Mouse (Mus musculus) midbrain, embryonic 16.5 days (tissue): ENCODE measurements around the gene Carhsp1. TPM values are rescaled to one million over a fixed set of nuclear protein-coding genes. Genes with fewer than 3 reads are reported as not detected.

Experiments used
- ATAC-seq: fragments of 200-750 bp; cut with Nextera tagmentation; 2 replicates; pipeline ENCODE4 v1.8.0; 2017; ENCODE audit warnings: moderate TSS enrichment
- H3K27ac ChIP-seq: fragments of 300-500 bp; sonication (generic); 2 replicates; pipeline ENCODE4 v1.5.1; 2014; ENCODE audit warnings: mild to moderate bottlenecking, low read length, mixed read lengths
- H3K27me3 ChIP-seq: fragments of 300-500 bp; sonication (generic); 2 replicates; pipeline ENCODE4 v1.6.1; 2014; ENCODE audit warnings: low read depth, low read length, mixed read lengths; ENCODE audit not compliant: control insufficient read depth, insufficient read depth
- H3K36me3 ChIP-seq: fragments of 300-500 bp; sonication (generic); 2 replicates; pipeline ENCODE4 v1.6.1; 2014; ENCODE audit warnings: mild to moderate bottlenecking, low read length, moderate library complexity, mixed read lengths; ENCODE audit not compliant: control insufficient read depth, insufficient read depth
- H3K4me1 ChIP-seq: fragments of 300-500 bp; sonication (generic); 2 replicates; pipeline ENCODE4 v1.6.1; 2014; ENCODE audit warnings: mild to moderate bottlenecking, low read length, mixed read lengths; ENCODE audit not compliant: control insufficient read depth, insufficient read depth
- H3K4me2 ChIP-seq: fragments of 300-500 bp; sonication (generic); 2 replicates; pipeline ENCODE4 v1.6.1; 2014; ENCODE audit warnings: mild to moderate bottlenecking, low read length, mixed read lengths
- H3K4me3 ChIP-seq: fragments of 300-500 bp; sonication (generic); 2 replicates; pipeline ENCODE4 v1.5.1; 2014; ENCODE audit warnings: low read depth, mild to moderate bottlenecking, low read length, moderate library complexity, mixed read lengths
- H3K9ac ChIP-seq: fragments of 300-500 bp; sonication (generic); 2 replicates; pipeline ENCODE4 v1.6.1; 2014; ENCODE audit warnings: low read depth, low read length, mixed read lengths
- H3K9me3 ChIP-seq: fragments of 300-500 bp; sonication (generic); replicated peaks from 2 replicates; pipeline ENCODE4 v1.6.1; 2014; ENCODE audit warnings: mild to moderate bottlenecking, low read length, mixed read lengths; ENCODE audit not compliant: control insufficient read depth, poor library complexity, severe bottlenecking
- WGBS: fragments of 180-500 bp; shearing (Covaris S2); extraction: QIAGEN DNeasy Blood & Tissue Kit; methylation state at CpG from one replicate; pipeline ENCODE4 v1.1.7; 2014; 5-methylcytosine and 5-hydroxymethylcytosine counted together
- polyA plus RNA-seq: library from polyadenylated mRNA; unstranded; fragments of >200 nt; fragmentation: Nextera tagmentation; extraction: Ambion mirVana; gene quantifications from 2 replicates; pipeline ENCODE4 v1.2.1, GENCODE M21; 2015

Gene Carhsp1
- polyA plus RNA-seq, 1 experiment from 2014 or later = 157 TPM

- Histone ChIP-seq H3K36me3 (peaks cover 14% of the 10 kb centered on the region), H3K27me3 (no peaks in the 10 kb centered on the region), H3K9ac (no peak overlapping the region), H3K4me1 (peaks cover 16% of the 10 kb centered on the region), H3K27ac (no peak overlapping the region), H3K4me2 (no peak overlapping the region), H3K4me3 (no peak overlapping the region), H3K9me3 (no peaks in the 10 kb centered on the region)
- ATAC-seq = no peak
- 94% methylated on average over 11 of the region's 11 CpGs for WGBS
Measured at GRCm38 (mm10) chr16:8639466-8640191, 32.3 kb downstream of the Carhsp1 start.

- Histone ChIP-seq H3K27me3 (no peaks in the 10 kb centered on the region), H3K4me1 (peaks cover 16% of the 10 kb centered on the region), H3K4me3 (peak overlapping the region; percentile 63), H3K4me2 (peak overlapping the region; percentile 76), H3K9ac (peak overlapping the region; percentile 69), H3K36me3 (peaks cover 6% of the 10 kb centered on the region), H3K9me3 (no peaks in the 10 kb centered on the region), H3K27ac (peak overlapping the region; percentile 53)
- ATAC-seq = no peak
- 51% methylated on average over 7 of the region's 7 CpGs for WGBS
Measured at GRCm38 (mm10) chr16:8638131-8638530, 33.8 kb downstream of the Carhsp1 start.

- Histone ChIP-seq H3K9me3 (no peaks in the 10 kb centered on the region), H3K9ac (peak within 1 kb of the TSS; percentile 69), H3K36me3 (peaks cover 2% of the 10 kb centered on the region; the same call in 1 of the 2 replicates), H3K27me3 (no peaks in the 10 kb centered on the region), H3K27ac (peak within 1 kb of the TSS; percentile 72), H3K4me1 (peaks cover 16% of the 10 kb centered on the region), H3K4me3 (peak within 1 kb of the TSS; percentile 63), H3K4me2 (peak within 1 kb of the TSS; percentile 89)
- peak; percentile 95 for ATAC-seq
- under 1% methylated on average over 59 of the region's 59 CpGs for WGBS
Measured at GRCm38 (mm10) chr16:8637217-8638051, 34.5 kb downstream of the Carhsp1 start, which contains the start of the genes Pmm2 and Tmem186. Gene Pmm2 (plus strand): TSS chr16:8637674. Gene Tmem186 (minus strand): TSS chr16:8637712.

GRCm38 (mm10) chr16:8636867-8637216 is 35.1 kb downstream of the Carhsp1 start:
- Histone ChIP-seq H3K4me2 (peak overlapping the region; percentile 89), H3K36me3 (peaks cover 2% of the 10 kb centered on the region; the same call in 1 of the 2 replicates), H3K27me3 (no peaks in the 10 kb centered on the region), H3K4me3 (peak overlapping the region; percentile 63), H3K9ac (peak overlapping the region; percentile 68), H3K4me1 (peaks cover 16% of the 10 kb centered on the region), H3K27ac (peak overlapping the region; percentile 72), H3K9me3 (no peaks in the 10 kb centered on the region)
- ATAC-seq = peak; percentile 13
- 0% methylated on average over 13 of the region's 13 CpGs for WGBS

GRCm38 (mm10) chr16:8631428-8631827 is 40.5 kb downstream of the Carhsp1 start:
- H3K9me3 ChIP-seq = no peaks in the 10 kb centered on the region
- whole genome bisulfite sequencing = 95% methylated on average over 5 of the region's 5 CpGs
- no peaks in the 10 kb centered on the region for H3K36me3 ChIP-seq
- H3K9ac ChIP-seq = no peak overlapping the region
- H3K4me2 ChIP-seq = no peak overlapping the region
- no peaks in the 10 kb centered on the region for H3K27me3 ChIP-seq
- no peak overlapping the region for H3K27ac ChIP-seq
- H3K4me1 ChIP-seq = peaks cover 6% of the 10 kb centered on the region
- H3K4me3 ChIP-seq = no peak overlapping the region
- no peak for ATAC-seq

GRCm38 (mm10) chr16:8630419-8630818 is 41.5 kb downstream of the Carhsp1 start:
- WGBS = 79% methylated on average over 2 of the region's 2 CpGs

GRCm38 (mm10) chr16:8620315-8621115 is 51.4 kb downstream of the Carhsp1 start:
- 74% methylated on average over 16 of the region's 16 CpGs for WGBS
- Histone ChIP-seq H3K9me3 (no peaks in the 10 kb centered on the region), H3K4me1 (no peaks in the 10 kb centered on the region), H3K4me3 (no peak overlapping the region), H3K27me3 (no peaks in the 10 kb centered on the region), H3K27ac (no peak overlapping the region), H3K4me2 (no peak overlapping the region), H3K36me3 (peaks cover 7% of the 10 kb centered on the region), H3K9ac (no peak overlapping the region)
- no peak for ATAC-seq

More at GRCm38 (mm10) chr16:8630419-8630818, 41.5 kb downstream of the Carhsp1 start:
- Histone ChIP-seq H3K4me3 (no peak overlapping the region), H3K27me3 (no peaks in the 10 kb centered on the region), H3K27ac (no peak overlapping the region), H3K4me1 (no peaks in the 10 kb centered on the region), H3K9me3 (no peaks in the 10 kb centered on the region), H3K4me2 (no peak overlapping the region), H3K9ac (no peak overlapping the region), H3K36me3 (no peaks in the 10 kb centered on the region)
- ATAC-seq = no peak

GRCm38 (mm10) chr16:8619659-8620314 is 52.2 kb downstream of the Carhsp1 start:
- H3K9ac ChIP-seq = no peak overlapping the region
- peaks cover 7% of the 10 kb centered on the region for H3K36me3 ChIP-seq
- H3K27me3 ChIP-seq = no peaks in the 10 kb centered on the region
- no peaks in the 10 kb centered on the region for H3K9me3 ChIP-seq
- no peak overlapping the region for H3K4me2 ChIP-seq
- H3K4me3 ChIP-seq = no peak overlapping the region
- no peaks in the 10 kb centered on the region for H3K4me1 ChIP-seq
- ATAC-seq = no peak
- no peak overlapping the region for H3K27ac ChIP-seq
- WGBS = 30% methylated on average over 10 of the region's 10 CpGs
